Mouse (Mus musculus): ENCODE data around the gene Elovl5. TPM values are rescaled to one million over a fixed set of nuclear protein-coding genes. Genes with fewer than 3 reads are reported as not detected.

The Elovl5 gene
- polyA plus RNA-seq, 1 experiment from 2014 or later: 90.1 TPM

GRCm38 (mm10) chr9:78006209-78007001, 89.2 kb downstream of the Elovl5 start:
- no peaks in the 10 kb centered on the region for H3K36me3 ChIP-seq (ENCODE audit: insufficient read depth, low read length)
- no peaks in the 10 kb centered on the region for H3K27me3 ChIP-seq (ENCODE audit: insufficient read depth, low read length)
- peak; percentile 90 for ATAC-seq (ENCODE audit: low FRiP score, low TSS enrichment)
- WGBS: 55% methylated on average over 19 of the region's 19 CpGs
- H3K9me3 ChIP-seq (ENCODE audit: low read length): no peaks in the 10 kb centered on the region
- H3K9ac ChIP-seq (replicated peaks; ENCODE audit: low read length): no peak overlapping the region
- no peak overlapping the region for H3K27ac ChIP-seq (ENCODE audit: low read length)
- H3K4me2 ChIP-seq (replicated peaks; ENCODE audit: low read depth, low read length): no peak overlapping the region
- no peak overlapping the region for H3K4me3 ChIP-seq (ENCODE audit: low read length)
- no peaks in the 10 kb centered on the region for H3K4me1 ChIP-seq (ENCODE audit: insufficient read depth, low read length)

GRCm38 (mm10) chr9:78009382-78009781, 92.2 kb downstream of the Elovl5 start:
- H3K4me1 ChIP-seq (ENCODE audit: insufficient read depth, low read length): no peaks in the 10 kb centered on the region
- no peaks in the 10 kb centered on the region for H3K27me3 ChIP-seq (ENCODE audit: insufficient read depth, low read length)
- H3K9ac ChIP-seq (replicated peaks; ENCODE audit: low read length): no peak overlapping the region
- no peak overlapping the region for H3K27ac ChIP-seq (ENCODE audit: low read length)
- no peak overlapping the region for H3K4me3 ChIP-seq (ENCODE audit: low read length)
- H3K36me3 ChIP-seq (ENCODE audit: insufficient read depth, low read length): no peaks in the 10 kb centered on the region
- no peak for ATAC-seq (ENCODE audit: low FRiP score, low TSS enrichment)
- no peak overlapping the region for H3K4me2 ChIP-seq (replicated peaks; ENCODE audit: low read depth, low read length)
- H3K9me3 ChIP-seq (ENCODE audit: low read length): no peaks in the 10 kb centered on the region
- WGBS: 94% methylated on average over 7 of the region's 7 CpGs

- Histone ChIP-seq H3K4me2 (replicated peaks; ENCODE audit: low read depth, low read length) (no peak overlapping the region), H3K36me3 (ENCODE audit: insufficient read depth, low read length) (no peaks in the 10 kb centered on the region), H3K4me3 (ENCODE audit: low read length) (no peak overlapping the region), H3K9ac (replicated peaks; ENCODE audit: low read length) (no peak overlapping the region), H3K27me3 (ENCODE audit: insufficient read depth, low read length) (no peaks in the 10 kb centered on the region), H3K9me3 (ENCODE audit: low read length) (no peaks in the 10 kb centered on the region), H3K4me1 (ENCODE audit: insufficient read depth, low read length) (no peaks in the 10 kb centered on the region), H3K27ac (ENCODE audit: low read length) (no peak overlapping the region)
- WGBS: 60% methylated on average over 5 of the region's 5 CpGs
- ATAC-seq (ENCODE audit: low FRiP score, low TSS enrichment): no peak
Measured at GRCm38 (mm10) chr9:78010187-78010586, 93.0 kb downstream of the Elovl5 start.

- H3K4me3 ChIP-seq (ENCODE audit: low read length): no peak overlapping the region
- ATAC-seq (ENCODE audit: low FRiP score, low TSS enrichment): no peak
- H3K4me2 ChIP-seq (replicated peaks; ENCODE audit: low read depth, low read length): no peak overlapping the region
- no peaks in the 10 kb centered on the region for H3K27me3 ChIP-seq (ENCODE audit: insufficient read depth, low read length)
- H3K4me1 ChIP-seq (ENCODE audit: insufficient read depth, low read length): 0 out of 2 replicates have a peak, but pooled peaks cover 1% of the 10 kb centered on the region
- 69% methylated on average over 10 of the region's 10 CpGs for WGBS
- H3K36me3 ChIP-seq (ENCODE audit: insufficient read depth, low read length): no peaks in the 10 kb centered on the region
- H3K9ac ChIP-seq (replicated peaks; ENCODE audit: low read length): no peak overlapping the region
- no peaks in the 10 kb centered on the region for H3K9me3 ChIP-seq (ENCODE audit: low read length)
- no peak overlapping the region for H3K27ac ChIP-seq (ENCODE audit: low read length)
Measured at GRCm38 (mm10) chr9:78010707-78011106, 93.5 kb downstream of the Elovl5 start.

- Histone ChIP-seq H3K9me3 (ENCODE audit: low read length) (no peaks in the 10 kb centered on the region), H3K27ac (ENCODE audit: low read length) (no peak overlapping the region), H3K27me3 (ENCODE audit: insufficient read depth, low read length) (no peaks in the 10 kb centered on the region), H3K9ac (replicated peaks; ENCODE audit: low read length) (no peak overlapping the region), H3K4me1 (ENCODE audit: insufficient read depth, low read length) (peaks cover 10% of the 10 kb centered on the region), H3K4me3 (ENCODE audit: low read length) (no peak overlapping the region), H3K4me2 (replicated peaks; ENCODE audit: low read depth, low read length) (no peak overlapping the region), H3K36me3 (ENCODE audit: insufficient read depth, low read length) (no peaks in the 10 kb centered on the region)
- ATAC-seq (ENCODE audit: low FRiP score, low TSS enrichment): no peak
- WGBS: 89% methylated on average over 4 of the region's 4 CpGs
Measured at GRCm38 (mm10) chr9:78012066-78012465, 94.9 kb downstream of the Elovl5 start.

- no peak for ATAC-seq (ENCODE audit: low FRiP score, low TSS enrichment)
- no peaks in the 10 kb centered on the region for H3K27me3 ChIP-seq (ENCODE audit: insufficient read depth, low read length)
- no peaks in the 10 kb centered on the region for H3K36me3 ChIP-seq (ENCODE audit: insufficient read depth, low read length)
- 88% methylated on average over 5 of the region's 5 CpGs for WGBS
- no peak overlapping the region for H3K4me2 ChIP-seq (replicated peaks; ENCODE audit: low read depth, low read length)
- no peak overlapping the region for H3K9ac ChIP-seq (replicated peaks; ENCODE audit: low read length)
- H3K9me3 ChIP-seq (ENCODE audit: low read length): no peaks in the 10 kb centered on the region
- H3K27ac ChIP-seq (ENCODE audit: low read length): no peak overlapping the region
- H3K4me1 ChIP-seq (ENCODE audit: insufficient read depth, low read length): peaks cover 10% of the 10 kb centered on the region
- H3K4me3 ChIP-seq (ENCODE audit: low read length): no peak overlapping the region
Measured at GRCm38 (mm10) chr9:78012681-78013080, 95.5 kb downstream of the Elovl5 start.

GRCm38 (mm10) chr9:78013813-78014212, 96.6 kb downstream of the Elovl5 start:
- Histone ChIP-seq H3K4me1 (ENCODE audit: insufficient read depth, low read length) (peaks cover 10% of the 10 kb centered on the region), H3K4me2 (replicated peaks; ENCODE audit: low read depth, low read length) (no peak overlapping the region), H3K9me3 (ENCODE audit: low read length) (no peaks in the 10 kb centered on the region), H3K36me3 (ENCODE audit: insufficient read depth, low read length) (no peaks in the 10 kb centered on the region), H3K27ac (ENCODE audit: low read length) (no peak overlapping the region), H3K27me3 (ENCODE audit: insufficient read depth, low read length) (no peaks in the 10 kb centered on the region), H3K9ac (replicated peaks; ENCODE audit: low read length) (no peak overlapping the region), H3K4me3 (ENCODE audit: low read length) (no peak overlapping the region)
- ATAC-seq (ENCODE audit: low FRiP score, low TSS enrichment): no peak
- WGBS: 27% methylated on average over 1 of the region's 1 CpGs

GRCm38 (mm10) chr9:78015816-78016215, 98.7 kb downstream of the Elovl5 start:
- 38% methylated on average over 7 of the region's 7 CpGs for WGBS
- peak overlapping the region; percentile 11; the same call in 1 of the 2 replicates for H3K4me2 ChIP-seq (replicated peaks; ENCODE audit: low read depth, low read length)
- no peak overlapping the region for H3K9ac ChIP-seq (replicated peaks; ENCODE audit: low read length)
- H3K9me3 ChIP-seq (ENCODE audit: low read length): no peaks in the 10 kb centered on the region
- no peaks in the 10 kb centered on the region for H3K36me3 ChIP-seq (ENCODE audit: insufficient read depth, low read length)
- ATAC-seq (ENCODE audit: low FRiP score, low TSS enrichment): 0 out of 2 replicates have a peak, but pooled peaks have one; percentile 44
- H3K27ac ChIP-seq (ENCODE audit: low read length): no peak overlapping the region
- peaks cover 10% of the 10 kb centered on the region for H3K4me1 ChIP-seq (ENCODE audit: insufficient read depth, low read length)
- H3K4me3 ChIP-seq (ENCODE audit: low read length): no peak overlapping the region
- H3K27me3 ChIP-seq (ENCODE audit: insufficient read depth, low read length): no peaks in the 10 kb centered on the region

- no peak for ATAC-seq (ENCODE audit: low FRiP score, low TSS enrichment)
- Histone ChIP-seq H3K27me3 (ENCODE audit: insufficient read depth, low read length) (no peaks in the 10 kb centered on the region), H3K4me3 (ENCODE audit: low read length) (no peak overlapping the region), H3K4me2 (replicated peaks; ENCODE audit: low read depth, low read length) (peak overlapping the region; percentile 11), H3K27ac (ENCODE audit: low read length) (no peak overlapping the region), H3K36me3 (ENCODE audit: insufficient read depth, low read length) (no peaks in the 10 kb centered on the region), H3K4me1 (ENCODE audit: insufficient read depth, low read length) (peaks cover 15% of the 10 kb centered on the region), H3K9me3 (ENCODE audit: low read length) (no peaks in the 10 kb centered on the region), H3K9ac (replicated peaks; ENCODE audit: low read length) (no peak overlapping the region)
- 37% methylated on average over 15 of the region's 15 CpGs for WGBS
Measured at GRCm38 (mm10) chr9:78016288-78016687, 99.1 kb downstream of the Elovl5 start.

GRCm38 (mm10) chr9:78021256-78021655, 104.1 kb downstream of the Elovl5 start:
- ATAC-seq (ENCODE audit: low FRiP score, low TSS enrichment): peak; percentile 70
- H3K9ac ChIP-seq (replicated peaks; ENCODE audit: low read length): 0 out of 2 replicates have a peak overlapping the region, but pooled peaks have one; percentile 15
- H3K27ac ChIP-seq (ENCODE audit: low read length): peak overlapping the region; percentile 7; the same call in 1 of the 2 replicates
- peaks cover 22% of the 10 kb centered on the region for H3K4me1 ChIP-seq (ENCODE audit: insufficient read depth, low read length)
- whole genome bisulfite sequencing: 20% methylated on average over 9 of the region's 9 CpGs
- no peak overlapping the region for H3K4me3 ChIP-seq (ENCODE audit: low read length)
- no peaks in the 10 kb centered on the region for H3K9me3 ChIP-seq (ENCODE audit: low read length)
- no peaks in the 10 kb centered on the region for H3K36me3 ChIP-seq (ENCODE audit: insufficient read depth, low read length)
- H3K27me3 ChIP-seq (ENCODE audit: insufficient read depth, low read length): no peaks in the 10 kb centered on the region
- 0 out of 2 replicates have a peak overlapping the region, but pooled peaks have one; percentile 4 for H3K4me2 ChIP-seq (replicated peaks; ENCODE audit: low read depth, low read length)
